Mouse (Mus musculus) testis, adult 2 months (tissue): ENCODE data around the gene Tmed3. TPM values are rescaled to one million over a fixed set of nuclear protein-coding genes. Genes with fewer than 3 reads are reported as not detected.

ENCODE experiments used
- H3K27ac ChIP-seq: fragments of 200-500 bp; 2 replicates; pipeline ENCODE4 v1.5.1; 2012; ENCODE audit warnings: low read depth, low read length; ENCODE audit not compliant: control insufficient read depth, insufficient read depth
- H3K27me3 ChIP-seq: fragments of 200-500 bp; 2 replicates; pipeline ENCODE4 v1.6.1; 2012; ENCODE audit warnings: mild to moderate bottlenecking, low read length, moderate library complexity; ENCODE audit not compliant: control insufficient read depth, insufficient read depth
- H3K36me3 ChIP-seq: fragments of 200-500 bp; 2 replicates; pipeline ENCODE4 v1.6.1; 2012; ENCODE audit warnings: mild to moderate bottlenecking, low read length; ENCODE audit not compliant: control insufficient read depth, insufficient read depth
- H3K4me1 ChIP-seq: fragments of 200-500 bp; 2 replicates; pipeline ENCODE4 v1.6.1; 2012; ENCODE audit warnings: low read length; ENCODE audit not compliant: control insufficient read depth, insufficient read depth
- H3K4me3 ChIP-seq: fragments of 200-500 bp; 2 replicates; pipeline ENCODE4 v1.5.1; 2012; ENCODE audit warnings: low read depth, mild to moderate bottlenecking, low read length, moderate library complexity, mixed read lengths; ENCODE audit not compliant: control insufficient read depth
- CTCF ChIP-seq: fragments of 200-500 bp; IDR thresholded peaks from 2 replicates; pipeline ENCODE4 v1.5.1; 2012; ENCODE audit warnings: low read depth, mild to moderate bottlenecking, inconsistent platforms, low read length, moderate library complexity; ENCODE audit not compliant: control insufficient read depth, insufficient read depth, insufficient replicate concordance
- POLR2A ChIP-seq: fragments of 200-500 bp; IDR thresholded peaks from 2 replicates; pipeline ENCODE4 v1.6.1; 2012; ENCODE audit warnings: low read depth, mild to moderate bottlenecking, inconsistent platforms, low read length, moderate library complexity; ENCODE audit not compliant: control insufficient read depth
- polyA plus RNA-seq: library from polyadenylated mRNA; depleted of rRNA; stranded (reverse); fragments of >200 nt; gene quantifications from 2 replicates; pipeline ENCODE4 v1.2.3, GENCODE M21; 2012

The Tmed3 gene
- polyA plus RNA-seq, 1 experiment, result 67.7 TPM

GRCm38 (mm10) chr9:89700910-89701457 is 3.9 kb downstream of the Tmed3 start:
- TF ChIP-seq CTCF (no peak), POLR2A (no peak)
- H3K27me3 ChIP-seq, result no peaks in the 10 kb centered on the region

GRCm38 (mm10) chr9:89695143-89695542 is 9.7 kb downstream of the Tmed3 start:
- no peak overlapping the region for H3K27ac ChIP-seq
- H3K4me3 ChIP-seq, result no peak overlapping the region
- H3K4me1 ChIP-seq, result no peaks in the 10 kb centered on the region
- no peak for TF ChIP-seq CTCF
- no peaks in the 10 kb centered on the region for H3K27me3 ChIP-seq
- H3K36me3 ChIP-seq, result no peaks in the 10 kb centered on the region

More at GRCm38 (mm10) chr9:89700910-89701457, 3.9 kb downstream of the Tmed3 start:
- Histone ChIP-seq H3K27ac (no peak overlapping the region), H3K36me3 (no peaks in the 10 kb centered on the region), H3K4me1 (no peaks in the 10 kb centered on the region), H3K4me3 (no peak overlapping the region)

- H3K27me3 ChIP-seq, result no peaks in the 10 kb centered on the region
- H3K4me1 ChIP-seq, result no peaks in the 10 kb centered on the region
- H3K4me3 ChIP-seq, result no peak overlapping the region
- H3K36me3 ChIP-seq, result no peaks in the 10 kb centered on the region
- H3K27ac ChIP-seq, result no peak overlapping the region
- TF ChIP-seq POLR2A, result no peak
- TF ChIP-seq CTCF, result no peak
These were observed 11.2 kb downstream of the Tmed3 start for GRCm38 (mm10) chr9:89693670-89694069.

- Histone ChIP-seq H3K4me3 (no peak overlapping the region), H3K36me3 (no peaks in the 10 kb centered on the region), H3K4me1 (no peaks in the 10 kb centered on the region), H3K27ac (no peak overlapping the region), H3K27me3 (no peaks in the 10 kb centered on the region)
- TF ChIP-seq CTCF, result no peak
- no peak for TF ChIP-seq POLR2A
These were observed 15.7 kb downstream of the Tmed3 start for GRCm38 (mm10) chr9:89689179-89689578.

- no peaks in the 10 kb centered on the region for H3K4me1 ChIP-seq
- no peak overlapping the region for H3K27ac ChIP-seq
- no peaks in the 10 kb centered on the region for H3K27me3 ChIP-seq
- H3K4me3 ChIP-seq, result no peak overlapping the region
- H3K36me3 ChIP-seq, result no peaks in the 10 kb centered on the region
- TF ChIP-seq POLR2A (no peak), CTCF (peak; percentile 37; the same call in 1 of the 2 replicates)
These were observed 17.2 kb downstream of the Tmed3 start for GRCm38 (mm10) chr9:89687503-89688226.

- Histone ChIP-seq H3K27ac (no peak overlapping the region), H3K36me3 (no peaks in the 10 kb centered on the region), H3K4me1 (no peaks in the 10 kb centered on the region), H3K27me3 (no peaks in the 10 kb centered on the region), H3K4me3 (no peak overlapping the region)
- TF ChIP-seq POLR2A, result no peak
- TF ChIP-seq CTCF, result no peak
These were observed 18.6 kb downstream of the Tmed3 start for GRCm38 (mm10) chr9:89686262-89686661.

- TF ChIP-seq CTCF (no peak; the same call in 1 of the 2 replicates), POLR2A (no peak)
- no peaks in the 10 kb centered on the region for H3K4me1 ChIP-seq
- no peak overlapping the region for H3K4me3 ChIP-seq
- no peaks in the 10 kb centered on the region for H3K27me3 ChIP-seq
- H3K27ac ChIP-seq, result no peak overlapping the region
- H3K36me3 ChIP-seq, result no peaks in the 10 kb centered on the region
These were observed 25.9 kb downstream of the Tmed3 start for GRCm38 (mm10) chr9:89678974-89679373.
